ENCODE assay signal across 21 mouse cellular contexts in the genomic region with DNA sequence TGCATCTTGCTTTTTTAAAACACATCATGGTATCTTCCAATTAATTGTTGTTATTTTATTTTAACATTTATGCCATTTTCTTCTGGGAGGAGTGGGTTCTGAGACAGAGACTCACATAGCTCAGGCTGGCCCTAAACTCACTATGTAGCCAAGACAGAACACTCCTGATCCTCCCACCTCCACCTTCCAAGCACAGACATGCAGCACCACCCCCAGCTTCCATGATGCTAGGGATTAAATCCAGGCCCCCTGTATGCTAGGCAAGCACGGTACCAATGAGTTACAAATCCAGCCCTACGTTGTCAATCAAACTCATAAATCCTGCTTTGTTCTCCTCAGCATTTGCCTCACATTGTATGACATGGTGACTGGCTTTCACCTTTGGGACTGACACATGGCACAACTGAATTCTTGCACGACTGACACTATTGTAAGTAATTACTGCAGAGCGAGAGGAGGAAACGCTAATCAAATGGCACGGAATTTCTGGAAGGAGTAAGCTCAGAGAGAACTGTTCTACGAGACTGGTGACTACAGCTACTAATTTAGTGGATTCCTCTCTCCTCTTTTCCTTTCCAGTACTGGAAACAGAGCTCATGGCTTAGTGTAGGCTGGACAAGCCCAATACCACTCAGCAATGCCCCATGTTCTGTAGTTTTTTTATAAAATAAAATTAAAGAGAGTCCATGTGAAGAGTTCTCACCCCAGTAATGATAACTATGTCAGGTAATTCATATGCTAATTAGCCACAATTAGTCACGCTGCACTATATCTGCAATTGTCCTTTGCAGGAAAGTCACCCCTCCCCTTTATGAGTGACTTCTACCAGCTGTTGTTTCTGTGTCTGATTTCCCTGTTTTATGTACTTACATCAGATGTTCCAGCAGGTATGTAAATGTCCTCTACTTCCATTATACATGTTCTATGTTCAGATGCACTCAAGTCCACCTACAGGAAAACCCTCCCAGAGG.
DNase-seq lines count a peak whose midpoint lies in the region; ATAC-seq and TF ChIP-seq lines count a peak whose summit lies in the region.
"Had no signal": no experiment of that assay in that cellular context is flagged by ENCODE, and none has a peak within 500 bp of the region (broad histone marks: within the 10 kb centered on the region; RNA-seq: fewer than 3 reads in every experiment).

No protein-coding gene starts in this region.

- 36% methylated on average over 8 of the region's 8 CpGs for WGBS in midbrain, embryonic 11.5 days
- WGBS in midbrain, postnatal 0 days, result 34% methylated on average over 8 of the region's 8 CpGs
- 14% methylated on average over 8 of the region's 8 CpGs for WGBS in forebrain, embryonic 13.5 days
- 39% methylated on average over 8 of the region's 8 CpGs for WGBS in neural tube, embryonic 13.5 days
- WGBS in liver, embryonic 12.5 days (ENCODE audit: insufficient replicate concordance), result 72% methylated on average over 8 of the region's 8 CpGs

- H3K27me3 ChIP-seq in midbrain, embryonic 11.5 days (ENCODE audit: control insufficient read depth, insufficient read depth, low read length), result no peaks in the 10 kb centered on the region
- H3K27me3 ChIP-seq in midbrain, postnatal 0 days (ENCODE audit: insufficient read depth, low read length), result no peaks in the 10 kb centered on the region
- no peaks in the 10 kb centered on the region for H3K27me3 ChIP-seq in forebrain, embryonic 13.5 days
- no peaks in the 10 kb centered on the region for H3K27me3 ChIP-seq in neural tube, embryonic 13.5 days
- H3K27me3 ChIP-seq in liver, embryonic 12.5 days (replicated peaks), result no peaks in the 10 kb centered on the region
- H3K27me3 ChIP-seq: embryonic facial prominence, embryonic 15.5 days; limb, embryonic 15.5 days had no signal

- ATAC-seq in midbrain, embryonic 11.5 days (ENCODE audit: low FRiP score), result peak; percentile 78
- no peak for ATAC-seq in midbrain, postnatal 0 days (ENCODE audit: low FRiP score)
- ATAC-seq in forebrain, embryonic 13.5 days, result peak; percentile 55; the same call in 1 of the 2 replicates
- ATAC-seq in neural tube, embryonic 13.5 days (ENCODE audit: low read depth), result peak; percentile 36; the same call in 1 of the 2 replicates
- ATAC-seq in liver, embryonic 12.5 days, result no peak
- ATAC-seq: activated CD4-positive, CD25-positive, alpha-beta regulatory T cell, adult 4 months; liver, postnatal 0 days had no signal

- H3K4me1 ChIP-seq in midbrain, embryonic 11.5 days (ENCODE audit: control insufficient read depth, insufficient read depth, low read length), result peaks cover 8% of the 10 kb centered on the region; the same call in 1 of the 2 replicates
- H3K4me1 ChIP-seq in midbrain, postnatal 0 days (ENCODE audit: insufficient read depth, low read length), result no peaks in the 10 kb centered on the region
- H3K4me1 ChIP-seq in forebrain, embryonic 13.5 days, result peaks cover 12% of the 10 kb centered on the region
- peaks cover 9% of the 10 kb centered on the region for H3K4me1 ChIP-seq in neural tube, embryonic 13.5 days (replicated peaks)
- no peaks in the 10 kb centered on the region for H3K4me1 ChIP-seq in liver, embryonic 12.5 days
- H3K4me1 ChIP-seq: embryonic facial prominence, embryonic 15.5 days; limb, embryonic 15.5 days had no signal

- no peak overlapping the region for H3K4me2 ChIP-seq in midbrain, embryonic 11.5 days
- no peak overlapping the region for H3K4me2 ChIP-seq in midbrain, postnatal 0 days (ENCODE audit: low read depth, low read length, poor library complexity, severe bottlenecking)
- H3K4me2 ChIP-seq in forebrain, embryonic 13.5 days, result no peak overlapping the region
- H3K4me2 ChIP-seq in neural tube, embryonic 13.5 days, result no peak overlapping the region
- no peak overlapping the region for H3K4me2 ChIP-seq in liver, embryonic 12.5 days
- H3K4me2 ChIP-seq: embryonic facial prominence, embryonic 15.5 days; limb, embryonic 15.5 days had no signal

- TF ChIP-seq CTCF in midbrain, postnatal 0 days (IDR thresholded peaks at IDR 0.05), result no peak

- no peaks in the 10 kb centered on the region for H3K36me3 ChIP-seq in midbrain, embryonic 11.5 days (ENCODE audit: control insufficient read depth, insufficient read depth, low read length)
- H3K36me3 ChIP-seq in midbrain, postnatal 0 days (ENCODE audit: insufficient read depth, low read length), result no peaks in the 10 kb centered on the region
- no peaks in the 10 kb centered on the region for H3K36me3 ChIP-seq in forebrain, embryonic 13.5 days (ENCODE audit: poor library complexity, severe bottlenecking)
- no peaks in the 10 kb centered on the region for H3K36me3 ChIP-seq in neural tube, embryonic 13.5 days
- H3K36me3 ChIP-seq in liver, embryonic 12.5 days, result no peaks in the 10 kb centered on the region
- H3K36me3 ChIP-seq: embryonic facial prominence, embryonic 15.5 days; limb, embryonic 15.5 days had no signal

- H3K9ac ChIP-seq in midbrain, embryonic 11.5 days (ENCODE audit: low read length), result no peak overlapping the region
- H3K9ac ChIP-seq in midbrain, postnatal 0 days (replicated peaks; ENCODE audit: low read length, poor library complexity, severe bottlenecking), result no peak overlapping the region
- no peak overlapping the region for H3K9ac ChIP-seq in forebrain, embryonic 13.5 days
- no peak overlapping the region for H3K9ac ChIP-seq in neural tube, embryonic 13.5 days
- no peak overlapping the region for H3K9ac ChIP-seq in liver, embryonic 12.5 days
- H3K9ac ChIP-seq: embryonic facial prominence, embryonic 15.5 days; limb, embryonic 15.5 days; liver, postnatal 0 days had no signal

- intact Hi-C loops in left cerebral cortex, postnatal 4 days (cut with DNase I), result no loop called here

- H3K4me3 ChIP-seq in midbrain, embryonic 11.5 days (ENCODE audit: low read depth, low read length), result no peak overlapping the region
- no peak overlapping the region for H3K4me3 ChIP-seq in midbrain, postnatal 0 days (ENCODE audit: low read depth, low read length)
- no peak overlapping the region for H3K4me3 ChIP-seq in forebrain, embryonic 13.5 days
- H3K4me3 ChIP-seq in neural tube, embryonic 13.5 days, result no peak overlapping the region
- no peak overlapping the region for H3K4me3 ChIP-seq in liver, embryonic 12.5 days
- H3K4me3 ChIP-seq: embryonic facial prominence, embryonic 15.5 days; limb, embryonic 15.5 days had no signal

- H3K9me3 ChIP-seq in midbrain, embryonic 11.5 days (ENCODE audit: control insufficient read depth, low read length), result no peaks in the 10 kb centered on the region
- no peaks in the 10 kb centered on the region for H3K9me3 ChIP-seq in midbrain, postnatal 0 days (ENCODE audit: low read length)
- H3K9me3 ChIP-seq in forebrain, embryonic 13.5 days (replicated peaks), result no peaks in the 10 kb centered on the region
- H3K9me3 ChIP-seq in neural tube, embryonic 13.5 days, result no peaks in the 10 kb centered on the region
- no peaks in the 10 kb centered on the region for H3K9me3 ChIP-seq in liver, embryonic 12.5 days (replicated peaks)
- H3K9me3 ChIP-seq: embryonic facial prominence, embryonic 15.5 days; limb, embryonic 15.5 days had no signal

- DNase-seq in embryo, embryonic 11 days, result peak; percentile 8
- DNase-seq in embryo, embryonic 10 days (ENCODE audit: low spot score), result no peak
- peak; percentile 90 for DNase-seq in midbrain, embryonic 11.5 days (ENCODE audit: low spot score, missing footprints)
- no peak for DNase-seq in midbrain, postnatal 0 days (ENCODE audit: low spot score)
- DNase-seq in left cerebral cortex, postnatal 4 days, result no peak
- DNase-seq: adrenal gland, postnatal 10 days; cerebellum, adult 11-12 months; cerebellum, postnatal 14 days; heart, postnatal 10 days; kidney, adult 2 months; kidney, postnatal 14 days; liver, postnatal 0 days; lung, postnatal 10 days; right cerebral cortex, adult 18-20 months; thymus, postnatal 14 days had no signal

- no peak overlapping the region for H3K27ac ChIP-seq in midbrain, embryonic 11.5 days (ENCODE audit: low read depth, low read length)
- H3K27ac ChIP-seq in midbrain, postnatal 0 days (ENCODE audit: low read depth, low read length), result no peak overlapping the region
- H3K27ac ChIP-seq in forebrain, embryonic 13.5 days, result peak overlapping the region; percentile 48; the same call in 1 of the 2 replicates
- no peak overlapping the region for H3K27ac ChIP-seq in neural tube, embryonic 13.5 days (replicated peaks)
- H3K27ac ChIP-seq in liver, embryonic 12.5 days, result no peak overlapping the region
- H3K27ac ChIP-seq: embryonic facial prominence, embryonic 15.5 days; limb, embryonic 15.5 days had no signal

Comparison
In these comparisons a context has a peak if more than half of its experiments do, and no peak if none do; other contexts are left out.
1. DNase-seq: peak in embryo, embryonic 11 days (single experiment) and midbrain, embryonic 11.5 days (single experiment); none in embryo, embryonic 10 days (single experiment), midbrain, postnatal 0 days (single experiment) and left cerebral cortex, postnatal 4 days (single experiment).
2. ATAC-seq: peak in midbrain, embryonic 11.5 days (single experiment), forebrain, embryonic 13.5 days (single experiment) and neural tube, embryonic 13.5 days (single experiment); none in midbrain, postnatal 0 days (single experiment) and liver, embryonic 12.5 days (single experiment).